Mouse (Mus musculus) thymus, adult 2 months (tissue): ENCODE data around the gene Gata1.

Experiments
- CTCF ChIP-seq: fragments of 200-500 bp; IDR thresholded peaks from 2 replicates; pipeline ENCODE4 v1.5.1; 2012; ENCODE audit warnings: mild to moderate bottlenecking, control low read depth, low read length, moderate library complexity, borderline replicate concordance; ENCODE audit not compliant: control insufficient read depth, poor library complexity, insufficient read depth; ENCODE audit errors: extremely low read depth
- POLR2A ChIP-seq: fragments of 200-500 bp; IDR thresholded peaks from 2 replicates; pipeline ENCODE4 v1.6.1; 2012; ENCODE audit warnings: mild to moderate bottlenecking, low read length, control low read depth, moderate library complexity; ENCODE audit not compliant: control insufficient read depth, poor library complexity, insufficient read depth; ENCODE audit errors: extremely low read depth

DNA sequence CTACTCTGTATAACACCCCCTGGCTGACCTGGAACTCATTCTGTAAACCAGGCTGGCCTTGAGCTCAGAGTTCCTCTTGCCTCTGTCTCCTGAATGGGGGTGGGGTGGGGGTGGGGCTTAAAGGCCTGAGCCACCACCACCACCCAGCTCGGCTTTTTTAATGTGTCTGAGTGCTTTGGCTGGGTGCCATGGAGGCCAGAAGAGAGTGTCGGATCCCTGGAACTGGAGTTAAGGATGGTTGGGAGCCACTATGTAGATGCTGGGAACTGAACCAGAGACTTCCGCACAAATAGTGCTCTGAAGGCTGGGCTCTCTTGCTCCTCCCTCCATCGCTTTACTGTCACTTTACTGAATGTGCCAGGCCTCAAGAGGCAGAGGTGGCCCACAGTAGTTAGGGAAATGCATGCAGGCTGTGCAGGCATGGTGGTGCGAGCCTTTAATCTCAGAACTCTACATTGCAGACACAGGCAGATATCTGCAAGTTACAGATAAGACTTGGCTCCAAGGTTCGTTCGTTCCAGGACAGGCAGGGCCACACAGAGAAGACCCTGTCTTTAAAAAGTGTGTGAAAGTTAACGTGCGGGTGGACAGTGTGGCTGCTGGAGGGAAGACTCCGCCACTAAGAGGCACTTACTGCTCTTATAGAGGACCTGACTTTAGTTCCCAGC is 15.3 kb upstream of the Gata1 start:
- TF ChIP-seq POLR2A = no peak
- TF ChIP-seq CTCF = no peak
